Mouse (Mus musculus): ENCODE results near the gene Trarg1.
"Not testable (repeated sequence)": the region's sequence is repeated elsewhere in the genome, so short reads cannot be mapped to it uniquely, and the experiment has no call there.

The Trarg1 gene

DNA sequence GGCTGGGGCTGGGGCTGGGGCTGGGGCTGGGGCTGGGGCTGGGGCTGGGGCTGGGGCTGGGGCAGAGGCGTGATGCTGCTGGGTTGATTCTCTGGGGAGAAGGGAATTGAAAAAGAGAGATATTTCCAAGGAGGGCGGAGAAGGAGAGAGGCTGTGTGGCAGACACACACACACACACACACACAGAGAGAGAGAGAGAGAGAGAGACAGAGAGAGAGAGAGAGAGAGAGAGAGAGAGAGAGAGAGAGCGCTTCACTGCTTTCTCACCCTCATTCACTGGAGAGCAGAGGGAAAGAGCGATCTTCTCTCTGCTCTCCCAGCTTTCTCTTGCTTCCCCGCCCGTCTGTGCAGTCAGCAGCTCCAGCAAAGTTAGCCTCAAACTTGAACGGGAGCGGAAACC lies at the start of gene Trarg1:
Trarg1 (plus strand) TSS at position 301 of the 400 bp plus-strand sequence.
- DNase-seq (ENCODE audit: low spot score) = not testable (repeated sequence)

DNA sequence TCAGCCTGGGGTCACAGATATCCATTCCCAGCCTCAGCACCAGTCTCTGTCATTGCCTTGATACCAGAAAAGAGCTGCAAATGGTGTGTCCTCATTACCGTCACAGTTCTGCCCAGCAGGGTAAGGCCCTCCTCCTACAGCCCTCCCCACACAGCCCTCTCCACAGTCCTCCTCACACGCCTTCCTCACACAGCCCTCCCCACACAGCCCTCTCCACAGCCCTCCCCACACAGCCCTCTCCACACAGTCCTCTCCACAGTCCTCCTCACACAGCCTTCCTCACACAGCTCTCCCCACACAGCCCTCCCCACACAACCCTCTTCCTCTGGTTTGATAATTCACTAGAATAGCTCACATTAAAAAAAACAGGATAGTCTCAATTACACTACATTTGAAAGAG lies 49.6 kb upstream of the Trarg1 start:
- no peak for DNase-seq (ENCODE audit: low spot score)

DNA sequence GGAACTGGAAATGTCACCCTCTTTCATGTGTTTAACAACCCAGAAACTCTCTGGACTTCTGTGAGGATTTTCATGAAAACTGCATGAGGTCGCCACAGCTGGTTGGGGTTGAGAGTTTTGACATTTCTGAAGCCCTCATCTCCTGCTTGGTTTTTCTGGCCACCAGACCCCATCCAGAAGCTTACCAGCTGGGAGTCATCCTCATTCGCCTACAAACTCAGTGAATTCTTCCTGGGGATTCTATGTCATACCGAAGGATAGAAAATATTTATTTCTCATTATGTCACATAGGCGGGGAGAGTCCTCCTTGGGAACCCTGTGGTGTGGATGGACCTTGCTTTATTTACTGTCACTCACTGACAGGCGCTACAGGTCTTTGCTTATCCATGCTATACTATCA lies 49.1 kb upstream of the Trarg1 start:
- DNase-seq (ENCODE audit: low spot score) = no peak

DNA sequence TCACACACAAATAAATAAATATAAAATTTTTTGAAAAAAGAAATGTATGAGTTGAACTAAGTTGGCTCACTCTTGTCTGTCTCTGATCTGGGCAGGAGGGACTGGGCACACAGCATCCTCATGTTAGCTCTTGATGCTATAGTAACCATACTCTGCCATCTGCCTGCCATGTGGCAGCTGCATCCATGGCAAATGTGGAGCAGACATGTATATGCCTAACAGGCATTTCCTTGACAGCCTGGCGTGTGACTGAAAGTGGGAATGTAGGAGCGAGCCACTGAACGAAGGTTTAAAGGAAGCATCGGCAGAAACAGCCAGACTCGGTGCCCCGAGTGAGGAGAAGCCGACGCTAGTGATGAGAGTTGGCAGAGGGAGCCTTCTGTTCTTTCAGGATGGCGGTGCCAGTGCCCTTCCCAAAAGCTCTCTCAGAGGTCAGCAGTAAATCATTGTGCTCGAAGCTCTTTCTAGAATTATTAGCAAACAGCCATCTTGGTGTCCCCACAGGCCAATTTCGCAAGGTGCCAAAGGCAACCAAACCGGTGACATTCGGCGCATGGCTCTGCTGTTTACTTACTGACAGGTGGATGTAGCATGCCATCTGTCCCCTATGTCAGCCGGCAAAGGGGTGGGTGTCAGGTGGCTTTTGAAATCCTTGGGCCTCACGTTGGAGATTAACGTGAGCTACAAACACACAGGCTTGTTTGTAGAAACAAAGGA lies 40.2 kb upstream of the Trarg1 start:
- no peak for DNase-seq (ENCODE audit: low spot score)

DNA sequence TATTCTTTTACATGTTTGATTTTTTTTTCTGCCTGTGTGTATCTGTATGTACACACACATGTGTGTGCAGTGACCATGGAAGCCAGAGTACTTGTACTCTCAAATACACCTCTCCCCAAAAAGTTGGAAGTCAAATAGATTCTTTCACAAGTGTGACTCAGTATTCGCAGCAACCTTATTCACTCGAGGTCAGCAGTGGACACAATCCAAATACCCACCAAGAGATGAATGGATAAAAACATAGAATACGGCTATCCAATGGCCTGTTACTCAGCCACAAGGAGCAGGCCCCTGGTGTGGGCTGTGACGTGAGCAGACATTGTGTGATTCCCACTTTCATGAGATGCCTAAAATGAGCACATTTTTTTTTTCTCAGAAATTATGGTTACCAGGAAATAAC lies 39.4 kb upstream of the Trarg1 start:
- no peak for DNase-seq (ENCODE audit: low spot score)

DNA sequence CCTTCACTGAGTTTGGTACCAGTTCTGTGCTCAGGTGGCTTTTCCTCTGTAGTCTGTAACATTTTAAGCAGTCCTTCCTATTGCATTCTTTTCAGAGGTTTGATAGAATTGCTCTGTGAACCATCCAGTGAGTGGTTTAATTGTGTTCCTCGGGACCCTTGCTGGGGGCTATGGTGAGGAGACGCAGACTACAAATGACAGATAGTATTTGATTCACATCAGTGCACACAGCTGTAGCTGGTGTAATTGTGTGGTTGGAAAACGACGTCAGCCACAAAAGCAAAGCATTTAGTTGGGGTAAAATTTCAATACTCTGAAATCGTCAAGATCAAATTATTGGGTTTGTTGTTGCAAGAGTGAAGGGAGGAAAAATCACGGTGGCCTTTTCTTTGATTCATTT lies 35.4 kb upstream of the Trarg1 start:
- DNase-seq (ENCODE audit: low spot score) = no peak

DNA sequence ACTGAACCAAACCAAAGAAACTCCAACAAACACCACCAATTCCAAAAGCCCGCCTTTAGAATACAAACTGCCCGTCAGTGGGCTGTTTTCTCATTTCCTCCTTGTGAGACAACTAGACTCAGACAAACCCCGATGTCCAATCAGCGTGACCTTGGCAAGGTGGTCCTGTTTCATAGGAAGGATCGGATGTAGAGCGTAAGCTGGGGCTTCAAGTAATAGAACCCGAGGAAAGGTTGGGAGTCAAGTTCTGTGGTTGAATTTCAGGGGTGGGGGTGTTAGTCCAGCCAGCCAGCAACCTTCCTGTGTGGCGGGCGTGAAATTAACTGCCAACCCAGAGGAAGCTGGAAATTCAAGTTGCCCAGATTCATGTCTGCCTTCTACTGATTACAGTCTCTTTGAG lies 34.6 kb upstream of the Trarg1 start:
- DNase-seq (ENCODE audit: low spot score) = no peak

DNA sequence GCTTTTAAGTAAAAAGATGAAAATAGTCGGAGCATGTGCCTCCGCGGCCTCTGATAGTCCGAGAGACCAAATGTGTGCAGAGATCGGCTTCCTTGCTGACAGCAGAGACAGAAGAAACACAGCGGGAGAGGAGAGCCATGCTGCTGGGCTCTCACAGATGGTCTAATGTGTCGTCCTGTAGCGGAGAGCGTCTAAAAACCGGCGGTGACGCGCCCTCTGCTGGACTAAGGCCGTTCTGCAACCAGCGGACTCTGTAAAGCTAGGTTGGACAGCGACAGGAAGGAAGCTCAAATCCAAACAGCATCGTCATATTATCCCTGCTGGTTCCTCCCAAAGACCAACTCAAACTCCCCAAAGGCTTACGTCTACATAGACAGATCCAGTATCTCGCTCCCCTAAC lies 33.7 kb upstream of the Trarg1 start:
- DNase-seq (ENCODE audit: low spot score) = peak; percentile 96

DNA sequence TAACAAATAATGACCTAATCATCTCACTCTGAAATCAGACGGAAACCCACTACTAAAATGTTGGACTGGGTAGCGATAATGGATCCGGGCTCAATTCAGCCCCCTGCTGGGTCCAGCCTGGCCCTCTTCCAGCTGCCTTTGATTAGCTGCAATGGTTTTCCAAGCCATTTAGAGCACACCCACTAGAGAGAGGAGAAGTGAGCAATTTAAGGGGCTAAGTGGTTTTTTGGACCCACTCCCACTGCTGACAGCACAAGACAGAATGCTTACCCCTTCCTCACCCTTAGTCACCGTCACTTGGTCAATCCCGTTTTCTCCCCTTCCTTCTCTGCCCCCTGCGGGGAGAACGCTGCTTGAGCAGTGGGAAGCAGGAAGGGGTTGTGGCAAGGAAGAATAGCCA lies 32.5 kb upstream of the Trarg1 start:
- no peak for DNase-seq (ENCODE audit: low spot score)

DNA sequence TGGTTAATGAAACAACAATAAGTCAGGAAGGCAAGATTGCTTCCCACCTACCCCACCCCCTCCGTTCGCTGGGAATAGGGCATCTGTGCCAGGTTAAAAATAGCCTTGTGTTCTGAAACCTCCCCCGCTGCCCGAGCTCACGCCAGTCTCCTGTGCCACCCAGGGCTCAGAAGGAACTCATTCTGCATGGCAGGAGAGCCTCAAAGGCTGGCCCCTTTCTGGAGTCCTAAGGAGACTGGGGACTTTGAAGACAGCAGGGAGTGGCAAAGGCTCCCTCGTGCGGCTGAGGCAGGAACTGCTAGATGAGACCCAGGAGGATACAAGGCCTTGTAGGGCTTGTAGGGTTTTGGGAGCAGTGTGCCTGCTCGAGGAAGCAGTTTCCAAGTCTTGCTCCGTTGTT lies 32.1 kb upstream of the Trarg1 start:
- DNase-seq (ENCODE audit: low spot score) = peak; percentile 78

DNA sequence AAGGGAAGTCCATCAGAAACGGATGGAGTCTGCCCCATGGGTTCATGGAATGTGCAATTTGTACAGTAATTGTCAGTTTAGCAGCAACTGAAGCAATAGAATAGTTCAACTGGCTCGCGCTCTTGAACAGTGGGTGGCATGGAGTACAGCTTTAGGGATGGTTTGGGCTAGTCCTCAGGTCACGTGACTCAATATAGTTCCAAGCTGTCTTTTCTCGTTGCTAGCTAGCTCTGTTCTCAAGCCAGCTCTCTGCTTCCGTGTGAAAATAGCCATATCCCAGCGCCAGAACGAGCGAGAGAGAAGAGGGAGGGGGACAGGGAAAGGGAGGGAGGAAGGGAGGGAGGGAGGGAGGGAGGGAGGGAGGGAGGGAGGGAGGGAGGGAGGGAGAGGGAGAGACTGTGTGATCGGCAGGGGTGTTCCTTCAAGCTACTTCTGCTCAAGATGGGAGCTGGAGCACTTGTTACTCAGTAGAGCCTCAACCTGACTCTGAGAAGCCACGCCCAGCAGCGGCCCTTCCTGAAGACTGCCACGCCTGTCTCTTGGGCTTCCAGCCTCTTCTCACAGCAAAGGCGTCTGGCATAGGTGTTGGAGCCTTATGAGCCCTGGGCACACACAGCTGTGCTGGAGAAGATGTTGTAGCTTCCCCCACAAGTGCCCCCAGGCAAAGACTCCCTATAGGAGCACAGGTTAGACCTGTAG lies 28.6 kb upstream of the Trarg1 start:
- DNase-seq (ENCODE audit: low spot score) = no peak

DNA sequence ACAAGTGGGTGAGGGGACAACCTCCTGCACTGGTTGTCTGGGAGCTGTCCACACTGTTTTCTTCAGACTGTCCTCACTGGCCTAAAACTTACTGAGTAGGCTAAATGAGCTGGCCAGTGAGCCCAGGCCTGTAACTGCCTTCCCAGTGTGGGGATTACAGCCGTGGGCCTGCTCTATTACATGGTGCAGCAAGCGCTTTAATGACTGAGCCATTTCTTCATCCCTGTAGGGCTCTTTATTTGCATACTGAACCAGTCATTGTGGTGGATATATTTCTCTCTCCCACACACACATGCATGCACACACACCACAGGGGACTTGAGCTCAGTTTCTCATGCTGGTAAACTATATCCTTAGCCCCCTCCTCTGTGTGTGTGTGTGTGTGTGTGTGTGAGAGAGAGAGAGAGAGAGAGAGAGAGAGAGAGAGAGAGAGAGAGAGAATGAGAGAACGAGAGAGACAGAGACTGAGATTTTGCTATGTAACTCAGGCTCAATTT lies 26.7 kb upstream of the Trarg1 start:
- no peak for DNase-seq (ENCODE audit: low spot score)

DNA sequence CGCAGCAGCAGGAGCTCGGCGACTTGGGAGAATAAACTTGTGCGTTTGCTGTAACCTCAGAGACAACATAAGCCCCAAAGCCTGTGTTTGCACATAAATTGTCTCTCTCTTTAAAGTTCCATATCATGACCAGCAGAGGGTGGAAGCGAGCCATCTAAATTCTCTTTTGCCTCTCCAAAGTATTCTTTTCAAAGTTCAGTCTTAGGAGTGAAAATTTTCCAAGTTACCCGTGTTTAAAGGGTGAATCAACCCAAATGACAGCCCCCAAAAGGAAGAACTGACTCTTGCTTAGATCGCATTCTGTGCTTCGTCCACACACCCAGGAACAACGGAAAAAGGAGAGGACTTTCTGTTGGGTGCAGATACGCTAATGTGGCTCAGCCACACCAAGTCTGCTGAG lies 24.5 kb upstream of the Trarg1 start:
- no peak for DNase-seq (ENCODE audit: low spot score)

DNA sequence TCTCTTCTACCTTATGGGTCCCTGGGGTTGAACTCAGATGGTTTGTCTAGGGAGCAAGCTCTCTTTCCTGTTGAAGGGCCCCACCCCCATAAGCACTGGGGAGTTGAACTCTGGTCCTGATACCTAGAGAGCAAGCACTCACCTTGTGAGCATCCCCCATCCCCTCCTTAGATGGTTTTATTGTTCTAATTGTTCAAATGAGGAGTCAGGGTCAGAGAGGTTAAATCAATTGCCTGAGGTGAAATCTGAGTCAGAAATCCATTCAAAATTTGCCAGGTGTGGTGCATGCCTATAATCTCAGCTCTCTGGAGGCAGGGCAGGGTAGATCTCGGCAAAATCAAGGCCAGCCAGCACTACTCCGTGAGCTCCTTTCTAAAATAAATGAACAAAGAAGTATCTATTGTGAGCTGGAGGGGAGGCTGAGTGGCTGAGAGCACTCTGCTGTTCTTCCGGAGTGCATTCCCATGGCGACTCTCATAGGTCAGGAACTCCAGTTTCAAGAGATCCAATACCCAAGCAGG lies 22.1 kb upstream of the Trarg1 start:
- no peak for DNase-seq (ENCODE audit: low spot score)

DNA sequence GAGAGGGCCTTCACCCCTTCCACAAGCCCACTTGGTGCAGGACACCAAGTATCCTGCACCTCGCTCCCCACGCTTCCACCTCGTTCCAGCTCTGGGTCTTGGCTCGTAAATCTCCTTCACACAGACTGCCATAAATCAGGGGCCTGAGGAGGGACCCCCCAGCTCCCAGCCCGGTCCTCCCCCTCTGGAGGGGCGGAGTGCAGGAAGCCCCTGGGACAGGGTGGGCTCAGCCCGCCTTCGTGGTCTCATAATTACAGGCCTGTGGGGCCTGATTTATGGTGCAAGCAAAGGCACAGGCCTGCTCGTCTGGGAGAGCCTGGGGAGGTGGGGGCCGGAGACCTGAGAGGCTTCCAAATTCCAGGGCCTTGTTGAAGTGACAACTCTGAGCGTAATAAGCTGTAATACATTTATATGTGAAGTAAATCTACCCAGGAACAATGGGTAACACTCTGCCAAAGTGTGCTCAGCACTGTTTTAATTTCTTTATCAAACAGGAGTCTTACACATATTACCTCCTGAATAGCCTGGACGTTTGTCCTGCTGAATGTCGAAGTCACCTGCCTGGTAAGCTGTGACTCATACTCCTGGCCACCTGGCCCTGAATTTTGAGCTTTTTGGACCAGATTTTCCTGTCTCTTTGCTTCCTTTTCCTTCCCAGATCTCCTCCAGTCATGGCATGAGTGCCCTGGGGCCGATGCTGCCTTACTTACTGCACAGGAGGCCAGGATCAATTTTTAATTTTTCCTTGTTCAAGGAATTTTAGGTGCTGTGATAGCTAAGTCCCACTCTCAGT lies 20.3 kb upstream of the Trarg1 start:
- no peak for DNase-seq (ENCODE audit: low spot score)

DNA sequence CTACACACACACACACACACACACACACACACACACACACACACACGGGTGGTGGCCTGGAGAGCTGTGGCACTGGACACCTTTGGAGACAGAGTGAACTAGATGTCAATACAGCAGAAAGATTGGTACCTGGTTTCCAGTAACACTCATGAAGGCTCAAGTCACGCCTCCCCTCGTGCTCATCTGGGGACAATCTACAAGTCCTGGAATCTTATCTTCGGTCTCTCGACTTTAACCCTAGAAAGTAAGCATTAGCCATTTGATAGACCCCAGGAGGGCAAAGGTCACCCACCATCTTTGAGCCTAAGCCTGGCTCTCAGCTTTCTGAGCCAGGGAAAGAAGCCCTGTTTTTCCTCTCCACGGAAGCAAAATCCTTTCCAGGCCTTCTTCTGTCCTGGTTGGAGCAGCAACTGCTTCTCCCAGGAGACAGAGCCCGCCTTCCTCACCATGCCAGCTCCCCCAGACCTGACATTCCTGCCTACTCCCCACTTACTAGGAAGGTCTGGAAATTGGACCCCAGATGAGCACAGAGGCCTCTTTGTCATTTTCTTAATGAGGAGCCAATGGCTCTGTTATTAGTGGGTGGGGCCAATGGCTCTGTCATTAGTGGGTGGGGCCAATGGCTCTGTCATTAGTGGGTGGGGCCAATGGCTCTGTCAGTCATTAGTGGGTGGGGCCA lies 17.7 kb upstream of the Trarg1 start:
- no peak for DNase-seq (ENCODE audit: low spot score)

DNA sequence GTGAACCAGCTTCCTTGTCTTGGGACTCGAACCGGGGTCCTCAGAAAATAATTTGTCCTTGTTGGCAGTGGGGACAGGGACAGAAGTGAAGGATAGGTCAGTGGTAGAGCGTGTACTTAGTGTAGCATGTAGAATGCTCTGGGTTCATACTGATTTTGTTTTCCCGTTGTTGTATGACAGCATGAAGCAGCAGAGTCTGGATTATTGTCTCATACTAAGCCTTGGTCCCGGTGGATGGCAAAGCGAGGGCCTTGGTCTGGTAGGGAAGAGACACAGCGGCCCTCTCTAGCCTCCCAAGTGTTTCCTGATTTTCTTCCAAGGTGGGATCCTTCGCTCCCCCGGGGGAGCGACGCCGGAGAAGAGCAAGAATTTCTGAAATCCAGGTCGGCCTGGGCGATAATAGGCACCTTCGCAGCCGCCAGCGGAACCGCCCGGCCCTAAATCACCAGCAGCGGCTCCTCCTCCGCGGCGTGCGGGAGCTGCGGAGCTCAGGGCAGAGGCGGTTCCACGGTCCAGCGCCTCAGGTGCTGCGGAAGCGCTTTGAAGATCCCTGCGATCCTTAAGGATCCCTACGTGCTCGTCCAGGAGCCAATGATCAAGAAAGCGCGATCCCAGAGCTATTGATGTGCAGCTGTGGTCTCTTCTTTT lies 13.5 kb upstream of the Trarg1 start:
- no peak for DNase-seq (ENCODE audit: low spot score)

DNA sequence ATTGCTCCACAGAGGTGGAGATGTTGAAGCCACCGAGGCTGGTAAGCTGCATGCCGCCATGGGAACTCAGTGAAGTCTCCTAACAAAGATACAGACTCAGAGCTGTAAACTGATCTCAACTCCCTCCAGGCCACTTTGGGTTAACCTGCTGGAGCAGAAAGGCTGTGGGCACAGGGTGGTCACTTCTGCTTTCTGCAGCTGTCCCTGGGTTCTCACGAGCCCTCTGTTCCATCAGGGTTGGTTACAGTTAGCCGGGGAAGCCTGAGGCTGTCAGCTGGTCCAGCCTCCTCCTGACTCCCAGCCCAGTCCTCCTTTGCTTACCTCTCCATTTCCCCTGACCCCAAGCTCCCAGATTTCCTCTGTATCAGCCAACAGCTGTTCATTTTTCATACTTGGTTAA lies 11.8 kb upstream of the Trarg1 start:
- no peak for DNase-seq (ENCODE audit: low spot score)

DNA sequence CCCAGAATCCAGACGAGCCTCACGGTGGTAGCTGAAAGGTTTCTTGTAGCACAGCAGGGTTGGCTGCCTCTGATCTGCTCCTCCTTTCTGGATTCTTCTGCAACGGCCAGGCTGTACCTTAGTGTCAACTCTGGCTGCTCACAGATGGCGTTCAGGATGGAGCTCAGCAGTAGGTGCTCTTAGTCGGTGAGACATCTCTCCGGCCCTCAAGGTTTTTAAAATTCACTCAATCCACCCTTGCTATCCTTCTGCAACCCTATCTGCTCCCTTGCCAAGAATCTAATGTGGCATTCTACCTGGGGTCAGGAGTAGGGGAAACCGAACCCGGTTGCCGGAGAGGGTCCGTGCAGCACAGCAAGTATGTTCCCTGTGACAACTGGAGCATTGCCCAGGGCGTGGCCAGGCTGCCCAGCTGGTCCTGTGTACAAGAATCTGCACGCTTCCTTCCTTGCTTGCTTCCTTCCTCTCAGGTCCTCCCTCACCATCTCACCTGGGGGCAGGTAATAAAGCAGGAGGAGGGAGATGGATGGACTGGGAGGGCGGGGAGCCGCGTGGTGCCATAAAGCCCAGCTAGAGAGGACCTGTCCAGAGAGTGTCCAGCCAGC lies 7.6 kb upstream of the Trarg1 start, which contains the start of gene Bhlha9:
Bhlha9 (plus strand) TSS at position 600 of the 605 bp plus-strand sequence.
- no peak for DNase-seq (ENCODE audit: low spot score)

DNA sequence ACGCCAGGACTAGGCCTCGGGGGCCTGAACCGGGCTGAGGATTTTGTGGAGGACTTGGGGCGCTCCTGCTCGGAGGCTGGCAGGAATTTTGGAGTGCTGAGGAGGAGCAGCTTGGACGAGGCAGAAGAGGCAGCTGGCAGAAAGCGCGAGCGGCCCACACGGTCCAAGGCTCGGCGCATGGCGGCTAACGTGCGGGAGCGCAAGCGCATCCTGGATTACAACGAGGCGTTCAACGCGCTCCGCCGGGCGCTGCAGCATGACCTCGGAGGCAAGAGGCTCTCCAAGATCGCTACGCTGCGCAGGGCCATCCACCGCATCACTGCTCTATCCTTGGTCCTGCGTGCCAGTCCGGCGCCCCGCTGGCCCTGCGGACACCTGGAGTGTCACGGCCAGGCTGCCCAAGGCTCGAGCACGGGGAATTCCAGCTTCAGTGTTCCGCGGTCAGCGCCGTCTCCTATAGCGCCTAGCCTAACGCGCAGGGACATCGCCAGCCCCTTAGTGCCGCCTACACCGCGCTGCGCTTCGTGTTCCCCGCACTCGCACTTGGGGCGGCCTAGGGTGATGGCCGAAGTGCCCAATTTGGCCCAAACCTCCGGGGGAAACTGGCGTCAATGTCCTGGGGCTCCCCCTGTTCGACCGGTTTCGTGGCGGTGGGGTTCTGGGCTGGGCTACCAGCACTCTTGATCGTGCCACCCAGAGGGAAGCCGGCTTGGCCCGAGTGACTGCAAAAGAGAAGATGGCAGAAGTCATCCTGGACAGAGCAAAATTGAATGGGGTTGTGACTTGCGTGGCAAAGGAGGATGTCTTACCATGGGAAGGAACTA lies 6.8 kb upstream of the Trarg1 start:
- DNase-seq (ENCODE audit: low spot score) = no peak
